Mouse (Mus musculus): ENCODE results near the gene 4930402F06Rik. TPM values are rescaled to one million over a fixed set of nuclear protein-coding genes. Genes with fewer than 3 reads are reported as not detected.
A peak's percentile ranks its signal among the peaks of the same experiment; 100 is the strongest.

4930402F06Rik gene
- not detected in 2 replicates for polyA plus RNA-seq (2011; ENCODE audit: insufficient read depth, insufficient read length, low read depth, missing spikeins)

DNA sequence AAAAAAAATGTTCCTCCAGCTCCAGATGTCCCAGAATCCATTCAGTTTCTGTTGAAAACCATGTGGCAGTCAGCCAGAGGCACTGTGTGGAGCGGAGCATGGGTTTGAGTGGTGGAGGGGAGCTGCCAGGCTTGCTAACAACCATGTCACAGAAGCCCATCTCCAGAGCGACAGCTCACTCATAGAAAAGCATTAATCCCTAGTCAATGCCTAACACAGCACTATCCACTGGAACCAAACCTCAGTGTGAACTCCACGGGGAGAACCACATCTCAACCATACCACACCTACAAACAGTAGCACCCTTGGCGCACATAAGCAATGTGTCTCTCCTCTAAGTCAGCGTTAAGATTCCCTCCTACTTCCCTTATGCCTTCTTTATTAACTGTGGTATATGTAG lies at the start of gene 4930402F06Rik:
TSS of gene 4930402F06Rik (minus strand) at position 80 of the 400 bp plus-strand sequence.
- Histone ChIP-seq H3K4me3 (ENCODE audit: low read depth, low read length) (no peak within 1 kb of the TSS), H3K27ac (ENCODE audit: insufficient read depth, low read length) (no peak within 1 kb of the TSS), H3K4me1 (ENCODE audit: control insufficient read depth, insufficient read depth, low read length) (no peaks in the 10 kb centered on the region), H3K9me3 (replicated peaks; ENCODE audit: control insufficient read depth, insufficient read depth, low read length, poor library complexity, severe bottlenecking) (no peaks in the 10 kb centered on the region), H3K27me3 (ENCODE audit: control insufficient read depth, insufficient read depth, low read length, poor library complexity, severe bottlenecking) (no peaks in the 10 kb centered on the region), H3K36me3 (ENCODE audit: control insufficient read depth, insufficient read depth, low read length, poor library complexity, severe bottlenecking) (no peaks in the 10 kb centered on the region), H3K9ac (ENCODE audit: low read depth, poor library complexity, severe bottlenecking) (no peak within 1 kb of the TSS)
- TF ChIP-seq POLR2A (IDR thresholded peaks at IDR 0.05; ENCODE audit: insufficient read depth, low read length) (no peak), CTCF (IDR thresholded peaks at IDR 0.05; ENCODE audit: low read depth, low read length) (no peak), EP300 (IDR thresholded peaks at IDR 0.05; ENCODE audit: insufficient read depth, low read depth, low read length) (no peak)

- H3K27me3 ChIP-seq (ENCODE audit: control insufficient read depth, insufficient read depth, low read length, poor library complexity, severe bottlenecking) = no peaks in the 10 kb centered on the region
- no peaks in the 10 kb centered on the region for H3K9me3 ChIP-seq (replicated peaks; ENCODE audit: control insufficient read depth, insufficient read depth, low read length, poor library complexity, severe bottlenecking)
- TF ChIP-seq POLR2A (IDR thresholded peaks at IDR 0.05; ENCODE audit: insufficient read depth, low read length) (peak; percentile 20), EP300 (IDR thresholded peaks at IDR 0.05; ENCODE audit: insufficient read depth, low read depth, low read length) (no peak)
- no peaks in the 10 kb centered on the region for H3K36me3 ChIP-seq (ENCODE audit: control insufficient read depth, insufficient read depth, low read length, poor library complexity, severe bottlenecking)
- H3K27ac ChIP-seq (ENCODE audit: insufficient read depth, low read length) = peak overlapping the region; percentile 55
- H3K4me3 ChIP-seq (ENCODE audit: low read depth, low read length) = peak overlapping the region; percentile 57
- peak overlapping the region; percentile 29; the same call in 1 of the 2 replicates for H3K9ac ChIP-seq (ENCODE audit: low read depth, poor library complexity, severe bottlenecking)
- H3K4me1 ChIP-seq (ENCODE audit: control insufficient read depth, insufficient read depth, low read length) = peaks cover 3% of the 10 kb centered on the region
Measured at GRCm38 (mm10) chr2:35446300-35446699, 49.3 kb upstream of the 4930402F06Rik start.

DNA sequence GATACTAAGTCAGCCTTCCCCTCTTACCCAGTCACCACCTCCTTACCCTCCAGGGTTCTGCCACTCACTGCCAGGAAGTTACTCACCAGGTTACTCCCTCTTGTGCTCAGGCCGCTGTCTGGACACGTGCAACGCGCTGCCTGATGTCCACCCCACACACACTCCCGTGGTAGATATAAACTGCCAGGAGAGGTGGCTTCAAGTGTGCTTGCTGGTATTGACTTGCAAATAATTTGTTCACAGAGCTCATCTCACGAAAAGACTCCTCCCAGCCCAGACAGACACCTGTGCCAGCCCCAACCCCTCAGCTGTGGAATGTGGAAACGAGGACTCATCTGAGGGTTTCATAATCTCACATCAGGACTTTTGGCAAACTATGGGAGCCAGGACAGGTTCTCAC lies 48.6 kb upstream of the 4930402F06Rik start:
- peaks cover 3% of the 10 kb centered on the region for H3K4me1 ChIP-seq (ENCODE audit: control insufficient read depth, insufficient read depth, low read length)
- no peak overlapping the region for H3K4me3 ChIP-seq (ENCODE audit: low read depth, low read length)
- no peaks in the 10 kb centered on the region for H3K9me3 ChIP-seq (replicated peaks; ENCODE audit: control insufficient read depth, insufficient read depth, low read length, poor library complexity, severe bottlenecking)
- H3K9ac ChIP-seq (ENCODE audit: low read depth, poor library complexity, severe bottlenecking) = peak overlapping the region; percentile 29; the same call in 1 of the 2 replicates
- peak overlapping the region; percentile 55 for H3K27ac ChIP-seq (ENCODE audit: insufficient read depth, low read length)
- no peaks in the 10 kb centered on the region for H3K27me3 ChIP-seq (ENCODE audit: control insufficient read depth, insufficient read depth, low read length, poor library complexity, severe bottlenecking)
- TF ChIP-seq POLR2A (IDR thresholded peaks at IDR 0.05; ENCODE audit: insufficient read depth, low read length) (no peak), CTCF (IDR thresholded peaks at IDR 0.05; ENCODE audit: low read depth, low read length) (no peak), EP300 (IDR thresholded peaks at IDR 0.05; ENCODE audit: insufficient read depth, low read depth, low read length) (no peak)
- no peaks in the 10 kb centered on the region for H3K36me3 ChIP-seq (ENCODE audit: control insufficient read depth, insufficient read depth, low read length, poor library complexity, severe bottlenecking)

DNA sequence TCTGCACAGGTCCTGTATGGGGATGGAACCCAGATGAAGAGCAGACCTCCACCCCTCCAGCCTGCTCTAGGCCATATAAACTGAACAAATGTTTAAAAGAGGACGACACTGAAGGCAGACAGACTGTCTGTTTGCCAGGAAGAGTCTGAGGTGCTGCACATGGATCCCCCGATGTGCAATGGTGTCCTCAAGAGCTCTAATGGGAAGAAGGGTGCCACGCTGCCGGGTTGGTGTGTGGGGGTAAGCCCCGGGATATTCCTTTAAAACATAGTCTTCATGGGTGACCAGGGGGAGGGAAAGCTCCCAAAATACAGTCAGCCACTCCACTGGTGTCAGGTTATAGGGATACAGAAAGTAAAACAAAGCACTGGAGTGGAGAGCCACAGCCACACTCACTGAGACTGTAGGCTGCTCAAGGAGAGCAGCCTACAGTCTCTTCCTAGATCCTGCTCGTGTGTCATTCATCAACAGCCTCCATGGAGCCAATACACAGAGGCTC lies 47.8 kb upstream of the 4930402F06Rik start:
- TF ChIP-seq CTCF (IDR thresholded peaks at IDR 0.05; ENCODE audit: low read depth, low read length) (no peak), EP300 (IDR thresholded peaks at IDR 0.05; ENCODE audit: insufficient read depth, low read depth, low read length) (no peak), POLR2A (IDR thresholded peaks at IDR 0.05; ENCODE audit: insufficient read depth, low read length) (no peak)
- H3K9ac ChIP-seq (ENCODE audit: low read depth, poor library complexity, severe bottlenecking) = no peak overlapping the region
- no peak overlapping the region for H3K27ac ChIP-seq (ENCODE audit: insufficient read depth, low read length)
- no peaks in the 10 kb centered on the region for H3K36me3 ChIP-seq (ENCODE audit: control insufficient read depth, insufficient read depth, low read length, poor library complexity, severe bottlenecking)
- H3K27me3 ChIP-seq (ENCODE audit: control insufficient read depth, insufficient read depth, low read length, poor library complexity, severe bottlenecking) = no peaks in the 10 kb centered on the region
- H3K4me1 ChIP-seq (ENCODE audit: control insufficient read depth, insufficient read depth, low read length) = peaks cover 3% of the 10 kb centered on the region
- no peak overlapping the region for H3K4me3 ChIP-seq (ENCODE audit: low read depth, low read length)
- no peaks in the 10 kb centered on the region for H3K9me3 ChIP-seq (replicated peaks; ENCODE audit: control insufficient read depth, insufficient read depth, low read length, poor library complexity, severe bottlenecking)

DNA sequence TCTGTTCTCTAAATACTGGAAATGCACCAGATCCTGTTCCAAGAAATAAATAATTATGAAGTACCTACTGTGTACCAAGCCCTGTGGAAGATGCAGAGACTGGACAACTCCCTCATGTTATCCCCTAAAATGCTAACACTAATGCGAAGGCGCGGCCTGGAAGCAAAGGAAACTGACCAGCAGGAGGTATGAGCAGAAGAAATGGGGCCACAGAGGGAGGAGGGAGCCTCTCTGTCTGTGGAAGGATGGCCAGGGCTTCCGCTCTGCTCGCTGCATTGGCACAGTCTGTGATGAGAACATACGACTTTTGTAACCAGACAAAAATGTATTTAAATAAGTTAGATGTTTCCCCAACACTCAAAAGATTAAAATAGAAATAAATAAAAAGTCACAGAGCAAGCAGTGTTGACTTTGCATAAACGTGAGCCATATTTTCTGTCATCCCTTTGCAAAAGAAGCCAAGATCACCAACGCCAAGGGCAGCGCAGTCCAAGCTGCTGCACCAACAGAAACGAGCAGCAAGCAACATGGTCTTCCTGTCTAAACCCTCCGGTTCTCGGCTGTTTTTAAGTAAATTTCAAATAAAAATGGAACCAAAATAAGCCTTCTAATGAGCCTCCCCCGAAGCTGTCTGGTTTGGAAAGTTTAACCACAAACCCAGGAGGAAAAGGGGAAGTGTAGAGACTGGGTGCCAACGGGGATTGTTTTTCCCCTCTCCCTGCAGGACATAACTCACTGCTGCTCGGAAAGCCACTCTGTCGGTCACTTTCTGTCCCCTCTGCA lies 47.2 kb upstream of the 4930402F06Rik start:
- H3K27ac ChIP-seq (ENCODE audit: insufficient read depth, low read length) = no peak overlapping the region
- H3K36me3 ChIP-seq (ENCODE audit: control insufficient read depth, insufficient read depth, low read length, poor library complexity, severe bottlenecking) = no peaks in the 10 kb centered on the region
- no peaks in the 10 kb centered on the region for H3K27me3 ChIP-seq (ENCODE audit: control insufficient read depth, insufficient read depth, low read length, poor library complexity, severe bottlenecking)
- H3K9ac ChIP-seq (ENCODE audit: low read depth, poor library complexity, severe bottlenecking) = no peak overlapping the region
- H3K4me1 ChIP-seq (ENCODE audit: control insufficient read depth, insufficient read depth, low read length) = peaks cover 3% of the 10 kb centered on the region
- H3K9me3 ChIP-seq (replicated peaks; ENCODE audit: control insufficient read depth, insufficient read depth, low read length, poor library complexity, severe bottlenecking) = no peaks in the 10 kb centered on the region
- no peak overlapping the region for H3K4me3 ChIP-seq (ENCODE audit: low read depth, low read length)
- TF ChIP-seq EP300 (IDR thresholded peaks at IDR 0.05; ENCODE audit: insufficient read depth, low read depth, low read length) = no peak
- no peak for TF ChIP-seq POLR2A (IDR thresholded peaks at IDR 0.05; ENCODE audit: insufficient read depth, low read length)
- no peak for TF ChIP-seq CTCF (IDR thresholded peaks at IDR 0.05; ENCODE audit: low read depth, low read length)

DNA sequence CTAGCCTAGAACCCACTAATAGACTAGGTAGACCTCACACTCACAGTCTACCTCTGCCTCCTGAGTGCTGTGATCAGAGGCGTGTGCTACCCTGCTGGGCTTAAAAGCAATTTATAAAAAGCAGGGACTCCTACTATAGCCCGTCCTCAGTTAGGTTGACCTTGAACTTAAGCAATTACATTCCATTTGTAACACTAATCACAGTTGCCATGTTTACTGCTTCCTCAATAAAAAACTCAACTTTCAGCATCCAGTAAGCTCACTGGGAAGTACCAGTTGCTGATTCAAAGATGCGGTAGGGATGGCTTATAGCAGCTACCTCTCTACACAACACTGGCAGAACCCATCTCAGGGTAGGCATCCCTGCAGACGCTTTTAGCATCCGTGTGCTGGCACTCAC lies 46.4 kb upstream of the 4930402F06Rik start:
- Histone ChIP-seq H3K27me3 (ENCODE audit: control insufficient read depth, insufficient read depth, low read length, poor library complexity, severe bottlenecking) (no peaks in the 10 kb centered on the region), H3K4me3 (ENCODE audit: low read depth, low read length) (no peak overlapping the region), H3K27ac (ENCODE audit: insufficient read depth, low read length) (no peak overlapping the region), H3K9ac (ENCODE audit: low read depth, poor library complexity, severe bottlenecking) (no peak overlapping the region), H3K9me3 (replicated peaks; ENCODE audit: control insufficient read depth, insufficient read depth, low read length, poor library complexity, severe bottlenecking) (no peaks in the 10 kb centered on the region), H3K36me3 (ENCODE audit: control insufficient read depth, insufficient read depth, low read length, poor library complexity, severe bottlenecking) (no peaks in the 10 kb centered on the region), H3K4me1 (ENCODE audit: control insufficient read depth, insufficient read depth, low read length) (peaks cover 3% of the 10 kb centered on the region)
- TF ChIP-seq CTCF (IDR thresholded peaks at IDR 0.05; ENCODE audit: low read depth, low read length) (no peak), POLR2A (IDR thresholded peaks at IDR 0.05; ENCODE audit: insufficient read depth, low read length) (no peak), EP300 (IDR thresholded peaks at IDR 0.05; ENCODE audit: insufficient read depth, low read depth, low read length) (no peak)

Measured in ES-Bruce4 (cell line).